Mouse (Mus musculus) hindbrain, embryonic 15.5 days (tissue): ENCODE measurements around the gene Cacna1c. TPM values are rescaled to one million over a fixed set of nuclear protein-coding genes. Genes with fewer than 3 reads are reported as not detected.

Experiments used
- ATAC-seq: fragments of 200-750 bp; cut with Nextera tagmentation; 2 replicates; pipeline ENCODE4 v1.8.0; 2017; ENCODE audit warnings: low read depth, moderate number of reproducible peaks, moderate TSS enrichment; ENCODE audit not compliant: low FRiP score
- H3K27ac ChIP-seq: fragments of 300-500 bp; sonication (generic); replicated peaks from 2 replicates; pipeline ENCODE4 v1.5.1; 2015; ENCODE audit warnings: mild to moderate bottlenecking, inconsistent platforms
- H3K27me3 ChIP-seq: fragments of 300-500 bp; sonication (generic); 2 replicates; pipeline ENCODE4 v1.6.1; 2015; ENCODE audit warnings: control low read depth, inconsistent platforms
- H3K36me3 ChIP-seq: fragments of 300-500 bp; sonication (generic); 2 replicates; pipeline ENCODE4 v1.6.1; 2015; ENCODE audit warnings: control low read depth, inconsistent platforms
- H3K4me1 ChIP-seq: fragments of 300-500 bp; sonication (generic); replicated peaks from 2 replicates; pipeline ENCODE4 v1.6.1; 2015; ENCODE audit warnings: control low read depth, inconsistent platforms
- H3K4me2 ChIP-seq: fragments of 300-500 bp; sonication (generic); 2 replicates; pipeline ENCODE4 v1.6.1; 2015; ENCODE audit warnings: moderate library complexity, mild to moderate bottlenecking, inconsistent platforms
- H3K4me3 ChIP-seq: fragments of 300-500 bp; sonication (generic); 2 replicates; pipeline ENCODE4 v1.5.1; 2015; ENCODE audit warnings: mild to moderate bottlenecking, inconsistent platforms
- H3K9ac ChIP-seq: fragments of 300-500 bp; sonication (generic); 2 replicates; pipeline ENCODE4 v1.6.1; 2015; ENCODE audit warnings: inconsistent platforms
- H3K9me3 ChIP-seq: fragments of 300-500 bp; sonication (generic); 2 replicates; pipeline ENCODE4 v1.6.1; 2016; ENCODE audit warnings: control low read depth, inconsistent platforms
- WGBS: fragments of 180-500 bp; shearing (Covaris S2); methylation state at CpG from one replicate; pipeline ENCODE4 v1.1.7; 2015; 5-methylcytosine and 5-hydroxymethylcytosine counted together
- polyA plus RNA-seq: library from polyadenylated mRNA; unstranded; fragments of >200 nt; fragmentation: Nextera tagmentation; extraction: Ambion mirVana; gene quantifications from 2 replicates; pipeline ENCODE4 v1.2.1, GENCODE M21; 2015

The Cacna1c gene
- polyA plus RNA-seq, 1 experiment from 2014 or later: 7.0 TPM

GRCm38 (mm10) chr6:118989999-118990776 lies 206.0 kb downstream of the Cacna1c start:
- Histone ChIP-seq H3K9me3 (no peaks in the 10 kb centered on the region), H3K4me2 (no peak overlapping the region), H3K36me3 (no peaks in the 10 kb centered on the region), H3K27ac (peak overlapping the region; percentile 30; the same call in 1 of the 2 replicates), H3K9ac (no peak overlapping the region), H3K4me3 (no peak overlapping the region), H3K27me3 (no peaks in the 10 kb centered on the region), H3K4me1 (peaks cover 14% of the 10 kb centered on the region)
- ATAC-seq: peak; percentile 61; the same call in 1 of the 2 replicates
- 62% methylated on average over 9 of the region's 9 CpGs for WGBS

GRCm38 (mm10) chr6:118984181-118984901 lies 211.9 kb downstream of the Cacna1c start:
- Histone ChIP-seq H3K36me3 (no peaks in the 10 kb centered on the region), H3K27ac (no peak overlapping the region), H3K4me1 (peaks cover 3% of the 10 kb centered on the region), H3K9me3 (no peaks in the 10 kb centered on the region), H3K9ac (no peak overlapping the region), H3K4me2 (no peak overlapping the region), H3K4me3 (no peak overlapping the region), H3K27me3 (no peaks in the 10 kb centered on the region)
- no peak for ATAC-seq
- 70% methylated on average over 11 of the region's 11 CpGs for WGBS

- H3K27me3 ChIP-seq: no peaks in the 10 kb centered on the region
- no peak overlapping the region for H3K4me3 ChIP-seq
- H3K9ac ChIP-seq: no peak overlapping the region
- no peak for ATAC-seq
- peaks cover 8% of the 10 kb centered on the region for H3K4me1 ChIP-seq
- WGBS: 89% methylated on average over 8 of the region's 8 CpGs
- H3K36me3 ChIP-seq: no peaks in the 10 kb centered on the region
- H3K9me3 ChIP-seq: no peaks in the 10 kb centered on the region
- H3K4me2 ChIP-seq: no peak overlapping the region
- no peak overlapping the region for H3K27ac ChIP-seq
Observed at GRCm38 (mm10) chr6:118983471-118984040, 212.7 kb downstream of the Cacna1c start.

- H3K27me3 ChIP-seq: no peaks in the 10 kb centered on the region
- H3K27ac ChIP-seq: no peak overlapping the region
- H3K4me3 ChIP-seq: no peak overlapping the region
- H3K9ac ChIP-seq: no peak overlapping the region
- 73% methylated on average over 12 of the region's 12 CpGs for WGBS
- H3K36me3 ChIP-seq: no peaks in the 10 kb centered on the region
- no peaks in the 10 kb centered on the region for H3K9me3 ChIP-seq
- H3K4me2 ChIP-seq: no peak overlapping the region
- H3K4me1 ChIP-seq: peaks cover 35% of the 10 kb centered on the region
- no peak for ATAC-seq
Observed at GRCm38 (mm10) chr6:118980265-118980664, 216.0 kb downstream of the Cacna1c start.

- Histone ChIP-seq H3K4me3 (no peak overlapping the region), H3K9ac (no peak overlapping the region), H3K4me2 (peak overlapping the region; percentile 34), H3K36me3 (no peaks in the 10 kb centered on the region), H3K4me1 (peaks cover 35% of the 10 kb centered on the region), H3K9me3 (no peaks in the 10 kb centered on the region), H3K27me3 (no peaks in the 10 kb centered on the region), H3K27ac (peak overlapping the region; percentile 72)
- ATAC-seq: peak; percentile 86
- 12% methylated on average over 10 of the region's 10 CpGs for WGBS
Observed at GRCm38 (mm10) chr6:118977443-118978271, 218.6 kb downstream of the Cacna1c start.

GRCm38 (mm10) chr6:118976617-118977016 lies 219.6 kb downstream of the Cacna1c start:
- no peak overlapping the region for H3K4me2 ChIP-seq
- no peaks in the 10 kb centered on the region for H3K36me3 ChIP-seq
- no peaks in the 10 kb centered on the region for H3K9me3 ChIP-seq
- H3K9ac ChIP-seq: no peak overlapping the region
- H3K27ac ChIP-seq: no peak overlapping the region
- no peaks in the 10 kb centered on the region for H3K27me3 ChIP-seq
- WGBS: 88% methylated on average over 14 of the region's 14 CpGs
- no peak overlapping the region for H3K4me3 ChIP-seq
- no peak for ATAC-seq
- peaks cover 39% of the 10 kb centered on the region for H3K4me1 ChIP-seq

- ATAC-seq: no peak
- no peak overlapping the region for H3K27ac ChIP-seq
- peaks cover 14% of the 10 kb centered on the region for H3K4me1 ChIP-seq
- no peak overlapping the region for H3K9ac ChIP-seq
- H3K9me3 ChIP-seq: no peaks in the 10 kb centered on the region
- H3K4me3 ChIP-seq: no peak overlapping the region
- WGBS: 54% methylated on average over 9 of the region's 10 CpGs
- no peaks in the 10 kb centered on the region for H3K36me3 ChIP-seq
- H3K4me2 ChIP-seq: no peak overlapping the region
- no peaks in the 10 kb centered on the region for H3K27me3 ChIP-seq
Observed at GRCm38 (mm10) chr6:118971844-118972531, 224.2 kb downstream of the Cacna1c start.

GRCm38 (mm10) chr6:118968776-118969175 lies 227.4 kb downstream of the Cacna1c start:
- WGBS: 81% methylated on average over 4 of the region's 4 CpGs

GRCm38 (mm10) chr6:118966904-118967303 lies 229.3 kb downstream of the Cacna1c start:
- H3K27me3 ChIP-seq: no peaks in the 10 kb centered on the region
- H3K4me1 ChIP-seq: peaks cover 20% of the 10 kb centered on the region; the same call in 1 of the 2 replicates
- no peaks in the 10 kb centered on the region for H3K36me3 ChIP-seq
- WGBS: 63% methylated on average over 4 of the region's 4 CpGs
- no peaks in the 10 kb centered on the region for H3K9me3 ChIP-seq
- peak; percentile 54 for ATAC-seq
- H3K4me2 ChIP-seq: no peak overlapping the region
- H3K4me3 ChIP-seq: no peak overlapping the region
- H3K27ac ChIP-seq: no peak overlapping the region
- no peak overlapping the region for H3K9ac ChIP-seq

More at GRCm38 (mm10) chr6:118968776-118969175, 227.4 kb downstream of the Cacna1c start:
- no peak overlapping the region for H3K4me2 ChIP-seq
- H3K9ac ChIP-seq: no peak overlapping the region
- H3K36me3 ChIP-seq: no peaks in the 10 kb centered on the region
- no peaks in the 10 kb centered on the region for H3K9me3 ChIP-seq
- no peak overlapping the region for H3K4me3 ChIP-seq
- H3K4me1 ChIP-seq: peaks cover 18% of the 10 kb centered on the region; the same call in 1 of the 2 replicates
- no peaks in the 10 kb centered on the region for H3K27me3 ChIP-seq
- H3K27ac ChIP-seq: no peak overlapping the region
- no peak for ATAC-seq

- 67% methylated on average over 2 of the region's 2 CpGs for WGBS
- no peak for ATAC-seq
- Histone ChIP-seq H3K27ac (0 out of 2 replicates have a peak overlapping the region, but pooled peaks have one; percentile 42), H3K4me2 (no peak overlapping the region), H3K9ac (no peak overlapping the region), H3K4me3 (no peak overlapping the region), H3K36me3 (no peaks in the 10 kb centered on the region), H3K27me3 (no peaks in the 10 kb centered on the region), H3K9me3 (no peaks in the 10 kb centered on the region), H3K4me1 (peaks cover 20% of the 10 kb centered on the region; the same call in 1 of the 2 replicates)
Observed at GRCm38 (mm10) chr6:118965577-118965976, 230.6 kb downstream of the Cacna1c start.

- no peaks in the 10 kb centered on the region for H3K36me3 ChIP-seq
- H3K9ac ChIP-seq: no peak overlapping the region
- no peak overlapping the region for H3K27ac ChIP-seq
- H3K27me3 ChIP-seq: no peaks in the 10 kb centered on the region
- no peaks in the 10 kb centered on the region for H3K9me3 ChIP-seq
- no peak for ATAC-seq
- 82% methylated on average over 6 of the region's 6 CpGs for WGBS
- H3K4me3 ChIP-seq: no peak overlapping the region
- H3K4me1 ChIP-seq: peaks cover 20% of the 10 kb centered on the region; the same call in 1 of the 2 replicates
- H3K4me2 ChIP-seq: no peak overlapping the region
Observed at GRCm38 (mm10) chr6:118963806-118964205, 232.4 kb downstream of the Cacna1c start.
